Mouse (Mus musculus) urinary bladder, adult 2 months (tissue): Measurements from ENCODE around the gene Vrk1. TPM values are rescaled to one million over a fixed set of nuclear protein-coding genes. Genes with fewer than 3 reads are reported as not detected.

Experiments used
- DNase-seq: peaks from one replicate; pipeline ENCODE4 v3.0.0; 2022; ENCODE audit warnings: low spot score
- polyA plus RNA-seq: library from polyadenylated mRNA; depleted of rRNA; stranded (reverse); fragments of >200 nt; gene quantifications from 2 replicates; pipeline ENCODE4 v1.2.3, GENCODE M21; 2012

Gene Vrk1
- polyA plus RNA-seq, 1 experiment, result 14.4 TPM

- DNase-seq, result no peak
These were observed 12.8 kb upstream of the Vrk1 start for GRCm38 (mm10) chr12:105997028-105997786.

DNA sequence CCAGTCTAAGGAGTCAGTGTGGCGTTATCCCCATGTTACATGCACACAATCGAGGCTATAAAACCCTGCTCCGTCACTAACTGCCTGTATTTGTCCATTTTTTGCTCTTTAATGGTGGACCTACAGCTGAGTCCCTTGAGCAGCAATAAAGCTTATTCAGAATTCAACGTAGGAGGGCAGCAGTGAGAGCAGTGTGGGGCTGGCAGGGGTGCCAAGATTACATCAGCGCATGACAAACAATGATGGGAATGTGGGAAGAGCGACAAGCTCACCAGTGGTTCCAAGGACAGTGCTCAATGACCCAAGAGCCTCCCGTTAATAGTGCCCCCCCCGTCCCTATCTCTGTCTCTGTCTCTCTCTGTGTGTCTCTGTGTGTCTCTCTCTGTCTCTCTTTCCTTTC, 8.3 kb upstream of the Vrk1 start:
- DNase-seq, result no peak

GRCm38 (mm10) chr12:106004719-106005118, 5.3 kb upstream of the Vrk1 start:
- DNase-seq, result no peak

DNA sequence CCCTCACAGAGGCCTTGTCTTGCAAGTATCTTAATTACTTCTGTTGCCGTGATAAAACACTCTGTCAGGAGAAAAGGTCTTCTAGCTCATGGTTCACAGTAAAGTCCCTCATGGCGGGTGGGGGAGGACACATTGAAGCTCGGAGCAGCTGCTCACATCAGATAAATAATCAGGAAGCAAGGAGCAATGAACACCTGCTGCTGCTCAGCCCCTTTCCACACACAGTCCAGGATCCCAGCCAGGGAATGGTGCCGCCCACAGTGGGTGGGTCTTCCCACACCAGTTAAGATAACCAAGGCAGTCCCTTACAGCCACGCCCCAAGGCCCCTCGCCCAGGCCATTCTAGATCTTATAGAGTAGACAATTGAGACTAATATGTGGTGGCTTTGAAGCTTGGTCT, 3.8 kb upstream of the Vrk1 start:
- no peak for DNase-seq

DNA sequence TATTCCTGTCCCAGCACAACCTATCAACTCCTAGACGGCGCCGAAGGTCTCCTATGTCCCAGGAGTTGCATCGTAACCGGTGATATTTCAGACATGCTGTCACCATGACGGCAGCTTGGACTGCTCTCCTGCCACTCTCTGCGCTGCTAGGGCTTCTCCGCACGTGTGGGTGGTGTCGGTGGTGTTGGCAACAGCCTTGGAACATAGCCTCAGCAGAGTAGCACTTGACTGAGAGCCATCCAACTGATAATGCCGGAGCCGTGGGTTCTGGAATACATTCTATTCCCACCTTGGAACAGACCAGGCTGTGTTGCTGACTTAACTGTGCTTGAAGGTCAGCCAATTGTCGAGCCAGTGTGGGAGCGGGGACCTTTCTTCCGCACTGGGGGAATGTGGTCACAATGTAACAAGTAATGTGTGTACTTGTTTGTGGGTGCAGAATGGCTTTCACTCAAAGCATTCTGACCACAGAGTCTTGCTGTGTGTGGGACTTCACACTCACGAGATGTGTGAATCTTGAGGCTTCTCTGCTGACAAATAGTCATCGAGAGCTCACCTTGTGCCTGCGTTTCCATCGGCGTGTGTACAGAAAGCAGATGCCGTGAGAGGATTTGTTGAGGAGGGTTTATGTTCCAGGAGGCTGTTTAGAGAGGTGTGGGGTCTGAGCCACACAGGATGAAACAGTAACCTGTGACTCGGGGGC, 1.5 kb upstream of the Vrk1 start:
- DNase-seq, result no peak

DNA sequence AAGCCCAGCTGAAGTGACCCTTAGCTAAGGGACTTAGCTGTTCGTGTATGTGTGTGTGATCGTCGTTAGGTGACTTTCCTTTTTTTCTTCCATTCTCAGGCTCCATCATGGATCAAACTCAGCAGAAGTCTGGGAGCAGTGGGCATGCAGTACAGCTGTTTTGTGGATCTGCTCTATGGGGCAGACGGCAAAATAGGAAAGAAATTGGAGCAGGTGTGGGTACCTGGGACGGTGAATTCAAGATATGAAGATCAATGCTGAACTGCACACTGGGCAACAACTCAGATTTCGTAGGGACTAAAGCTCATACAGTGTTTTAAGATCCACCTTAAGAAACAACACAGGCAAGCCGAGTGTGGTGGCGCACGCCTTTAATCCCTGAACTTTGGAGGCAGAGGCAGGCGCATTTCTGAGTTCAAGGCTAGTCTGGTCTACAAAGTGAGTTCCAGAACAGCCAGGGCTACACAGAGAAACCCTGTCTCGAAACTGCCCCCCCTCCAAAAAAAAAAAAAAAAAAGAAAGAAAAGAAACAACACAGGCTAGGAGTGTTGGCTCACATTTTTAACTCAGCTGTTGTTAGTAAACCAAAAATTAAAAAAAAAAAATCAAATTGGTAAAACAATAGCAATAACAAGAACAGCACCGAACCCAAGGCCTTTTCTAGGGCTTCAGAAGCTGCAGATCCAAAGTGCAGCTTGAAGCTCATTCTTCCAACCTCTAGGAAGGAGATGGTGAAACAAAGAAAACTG, 732 bp upstream of the Vrk1 start:
- no peak for DNase-seq

- no peak for DNase-seq
These were observed 2.1 kb downstream of the Vrk1 start for GRCm38 (mm10) chr12:106012161-106012560.

DNA sequence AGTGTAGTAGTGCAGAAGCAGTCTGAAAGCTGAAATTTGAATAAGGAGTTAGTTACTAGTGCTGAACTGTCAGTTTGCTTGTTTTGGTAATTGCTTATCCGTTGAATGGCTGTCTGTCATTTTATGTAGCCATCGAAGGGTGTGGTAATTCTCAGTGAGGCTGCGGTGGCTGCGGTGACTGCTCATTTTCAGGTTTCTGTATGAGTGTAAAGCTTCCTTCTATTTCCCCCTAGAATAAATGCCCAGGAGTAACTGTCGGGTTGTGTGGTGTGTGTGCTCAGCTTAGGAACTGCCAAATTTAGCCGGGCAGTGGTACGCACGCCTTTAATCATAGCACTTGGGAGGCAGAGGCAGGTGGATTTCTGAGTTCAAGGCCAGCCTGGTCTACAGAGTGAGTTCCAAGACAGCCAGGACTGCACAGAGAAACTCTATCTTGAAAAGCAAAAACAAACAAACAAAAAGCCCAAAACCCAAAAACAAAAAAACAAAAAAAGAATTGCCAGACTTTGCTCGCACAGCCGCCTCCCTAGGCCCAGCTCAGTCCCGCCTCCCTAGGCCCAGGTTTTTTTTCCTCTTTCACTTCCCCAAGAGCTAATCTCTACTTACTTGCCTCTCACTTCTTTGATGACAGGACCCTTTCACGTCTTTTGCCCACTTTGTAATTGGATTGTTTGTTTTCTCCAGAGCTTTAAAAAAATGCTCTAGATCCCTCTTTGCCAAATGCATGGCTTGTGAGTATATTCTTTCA, 6.4 kb downstream of the Vrk1 start:
- DNase-seq, result no peak

DNA sequence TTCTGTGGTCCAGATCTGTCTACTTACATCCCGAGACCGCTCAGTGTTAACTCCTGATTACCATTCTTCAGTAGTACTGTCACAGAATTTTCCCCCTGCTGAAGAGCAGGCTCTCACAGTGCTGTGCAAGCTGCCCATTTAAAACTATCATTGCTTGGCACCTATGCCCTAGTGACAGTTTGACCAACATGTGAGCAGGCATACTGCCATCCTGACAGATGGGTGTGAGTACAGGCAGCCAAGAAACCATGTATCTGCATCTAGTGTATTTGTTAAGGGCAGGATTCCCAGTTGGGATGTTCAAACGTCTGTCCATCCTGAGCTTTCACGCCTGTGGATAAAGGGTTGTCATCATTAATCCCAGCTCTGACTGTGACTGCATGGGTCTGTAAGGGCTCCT, 10.0 kb downstream of the Vrk1 start:
- no peak for DNase-seq

DNA sequence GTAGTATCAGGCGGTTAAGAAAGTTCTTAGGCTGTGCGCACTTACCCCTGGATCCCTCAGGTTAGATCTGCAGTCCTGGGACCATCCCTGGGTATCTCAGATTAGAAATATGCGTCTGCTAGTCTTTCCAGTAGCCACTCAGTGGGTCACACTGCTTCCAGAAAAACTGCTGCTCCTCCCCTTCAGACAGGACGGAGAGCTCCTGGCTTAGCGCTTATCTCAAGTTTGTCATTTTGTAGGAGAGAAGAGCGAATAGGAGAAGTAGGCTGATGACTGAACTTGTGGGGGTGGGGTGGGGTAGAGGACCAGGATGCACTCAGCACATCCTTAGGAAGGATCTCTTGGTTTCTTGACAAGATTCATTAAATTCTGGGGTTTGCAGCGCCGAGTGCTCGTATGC, 13.6 kb downstream of the Vrk1 start:
- no peak for DNase-seq

DNA sequence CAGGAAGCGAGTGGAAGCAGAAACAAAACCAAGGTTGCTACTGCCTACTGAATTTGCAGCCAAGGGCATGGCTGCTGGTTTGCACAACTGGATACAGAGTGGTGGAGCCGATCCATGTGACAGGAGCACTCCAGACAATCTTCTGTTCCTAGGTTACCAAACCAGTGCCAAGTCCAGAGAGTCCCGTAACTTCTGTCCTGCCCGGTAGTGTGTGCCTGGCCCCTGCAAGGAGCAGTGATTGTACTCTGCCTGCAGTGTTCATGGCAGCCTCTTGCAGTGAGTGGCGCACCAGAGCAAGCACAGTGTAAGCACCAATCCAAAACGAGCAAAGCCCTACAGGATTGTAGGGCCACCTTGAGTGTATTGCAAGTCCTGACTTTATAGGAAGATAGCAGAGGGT, 15.4 kb downstream of the Vrk1 start:
- DNase-seq, result no peak

- no peak for DNase-seq
These were observed 16.5 kb downstream of the Vrk1 start for GRCm38 (mm10) chr12:106026385-106027134.

GRCm38 (mm10) chr12:106027372-106027771, 17.3 kb downstream of the Vrk1 start:
- no peak for DNase-seq

- no peak for DNase-seq
These were observed 19.6 kb downstream of the Vrk1 start for GRCm38 (mm10) chr12:106029582-106029981.

- no peak for DNase-seq
These were observed 20.2 kb downstream of the Vrk1 start for GRCm38 (mm10) chr12:106030146-106030745.

- DNase-seq, result no peak
These were observed 20.8 kb downstream of the Vrk1 start for GRCm38 (mm10) chr12:106030796-106031195.

DNA sequence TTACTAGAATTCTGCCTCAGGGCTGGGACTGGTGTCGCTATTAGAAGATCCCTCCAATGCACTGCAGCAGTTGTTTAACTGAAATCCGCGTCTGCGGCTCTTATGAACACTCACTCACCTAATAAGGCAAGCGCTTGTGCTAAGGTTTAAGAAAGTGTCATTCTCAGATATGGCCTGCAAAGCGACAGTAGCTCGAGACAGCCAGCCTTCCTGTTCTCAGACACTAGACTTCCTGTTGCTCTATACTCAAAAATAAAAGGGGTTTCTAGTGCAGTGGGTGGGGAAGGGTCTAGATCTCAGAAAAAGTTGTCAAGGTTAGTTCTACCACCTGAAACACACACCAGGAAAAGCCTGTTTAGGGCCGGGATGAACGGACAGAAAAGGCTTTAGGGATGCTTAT, 21.9 kb downstream of the Vrk1 start:
- no peak for DNase-seq

DNA sequence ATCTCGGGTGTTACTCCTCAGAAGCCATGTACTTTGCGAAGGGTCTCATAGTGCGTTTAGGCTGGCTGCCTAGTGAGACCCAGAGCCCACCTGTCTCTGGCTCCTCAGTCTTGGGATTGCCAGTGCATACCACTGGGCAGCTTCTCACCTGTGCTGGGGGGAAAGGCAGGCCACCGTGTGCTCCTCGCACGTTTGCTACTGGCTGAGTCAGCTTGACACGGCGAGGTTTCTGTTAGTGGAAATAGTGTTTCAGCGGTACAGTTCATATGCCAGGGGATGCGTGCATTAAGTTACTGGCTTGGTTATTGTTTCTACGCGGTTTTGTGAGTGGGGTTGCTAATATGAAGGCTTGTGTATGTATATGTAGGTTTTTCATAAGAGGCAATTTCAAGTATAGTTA, 22.3 kb downstream of the Vrk1 start:
- DNase-seq, result no peak

DNA sequence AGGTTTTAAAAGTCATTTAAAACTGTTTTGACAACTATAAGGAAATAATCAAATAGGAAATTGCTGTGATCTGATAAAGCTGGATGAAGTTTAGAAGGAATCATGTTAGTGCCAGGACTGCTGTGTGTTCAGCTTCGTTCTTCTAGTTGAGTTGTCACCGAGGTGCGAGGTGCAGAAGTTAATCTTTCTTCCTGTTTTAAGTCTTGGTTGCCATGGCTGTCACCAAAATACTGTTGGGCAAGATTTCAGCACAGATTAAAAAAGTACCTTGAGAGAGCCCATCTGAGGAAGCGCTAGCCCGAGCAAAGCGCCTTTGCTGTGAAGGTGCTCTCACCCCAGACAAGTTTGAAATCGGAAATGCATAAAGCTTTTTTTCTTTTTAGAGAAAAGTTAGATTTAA, 24.2 kb downstream of the Vrk1 start:
- DNase-seq, result no peak

DNA sequence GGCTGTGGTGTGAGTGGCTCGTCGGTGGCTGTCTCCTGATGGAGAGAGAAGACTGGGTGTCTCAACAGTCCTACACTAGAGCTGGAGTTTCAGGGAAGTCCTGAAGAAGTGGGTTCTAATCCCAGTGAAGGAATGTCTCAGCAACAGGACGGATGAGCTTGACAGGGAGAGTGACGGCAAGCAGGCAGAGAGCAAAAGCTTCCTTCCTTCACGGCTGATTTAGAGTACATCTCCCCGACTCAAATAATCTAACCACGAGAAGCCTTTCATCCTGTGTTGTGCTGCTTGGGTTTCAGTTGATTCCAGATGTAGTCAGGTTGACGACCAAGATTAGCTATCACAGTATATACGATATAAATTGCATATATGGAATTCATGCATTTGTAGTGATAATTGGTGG, 24.7 kb downstream of the Vrk1 start:
- DNase-seq, result no peak

DNA sequence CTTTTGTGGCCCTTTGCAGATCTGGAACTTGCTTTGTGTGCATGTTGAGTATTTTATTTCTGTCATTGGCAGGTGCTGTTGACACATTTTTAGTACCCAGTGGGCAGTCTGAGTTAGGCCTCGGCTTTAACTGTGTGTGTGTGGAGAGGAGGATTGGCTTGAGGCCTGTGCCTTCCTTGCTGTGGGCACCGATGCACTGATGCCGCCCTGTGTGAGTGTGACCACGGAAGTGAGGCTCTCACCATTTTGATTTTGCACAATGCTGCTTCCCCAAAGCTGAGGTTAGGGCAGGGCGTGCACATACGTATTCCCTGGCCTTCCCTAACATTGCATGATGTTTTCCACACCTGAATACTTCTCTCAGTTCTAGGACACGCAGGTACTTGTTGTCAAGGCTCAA, 30.2 kb downstream of the Vrk1 start:
- DNase-seq, result no peak
